21 mouse cellular contexts compared by ENCODE assay signal in genomic region chr1:110118862-110119261, GRCm38 (mm10).
"Had no signal": no experiment of that assay in that cellular context is flagged by ENCODE, and none has a peak within 500 bp of the region (broad histone marks: within the 10 kb centered on the region; RNA-seq: fewer than 3 reads in every experiment).

No protein-coding gene starts in this region.

- H3K27ac ChIP-seq: limb, embryonic 12.5 days; limb, embryonic 15.5 days; liver, embryonic 14.5 days; macrophage; midbrain, embryonic 15.5 days; neural tube, embryonic 13.5 days; stomach, embryonic 15.5 days had no signal

- H3K9ac ChIP-seq: limb, embryonic 12.5 days; limb, embryonic 15.5 days; liver, embryonic 14.5 days; liver, postnatal 0 days; lung, embryonic 14.5 days; midbrain, embryonic 15.5 days; neural tube, embryonic 13.5 days; stomach, embryonic 15.5 days had no signal

- H3K4me3 ChIP-seq: limb, embryonic 12.5 days; limb, embryonic 15.5 days; midbrain, embryonic 15.5 days; myocyte; neural tube, embryonic 13.5 days; stomach, embryonic 15.5 days had no signal

- H3K4me1 ChIP-seq: limb, embryonic 12.5 days; limb, embryonic 15.5 days; midbrain, embryonic 15.5 days; neural tube, embryonic 13.5 days; stomach, embryonic 15.5 days had no signal

- DNase-seq: kidney, adult 18-20 months; kidney, adult 9 months; kidney, postnatal 14 days; kidney, postnatal 4 days; left cerebral cortex, postnatal 4 days; liver, postnatal 0 days; lung, embryonic 14.5 days; retina, postnatal 1 day; right cerebral cortex, postnatal 25 days; spleen, adult 18-20 months; thymus, postnatal 36 days had no signal

- H3K9me3 ChIP-seq: limb, embryonic 12.5 days; limb, embryonic 15.5 days; midbrain, embryonic 15.5 days; neural tube, embryonic 13.5 days; stomach, embryonic 15.5 days had no signal

- H3K27me3 ChIP-seq: limb, embryonic 12.5 days; limb, embryonic 15.5 days; midbrain, embryonic 15.5 days; neural tube, embryonic 13.5 days; stomach, embryonic 15.5 days had no signal

- ATAC-seq: liver, postnatal 0 days; lung, postnatal 0 days; midbrain, embryonic 15.5 days had no signal

- H3K36me3 ChIP-seq: limb, embryonic 12.5 days; limb, embryonic 15.5 days; midbrain, embryonic 15.5 days; neural tube, embryonic 13.5 days; stomach, embryonic 15.5 days had no signal

- H3K4me2 ChIP-seq: limb, embryonic 12.5 days; limb, embryonic 15.5 days; liver, embryonic 11.5 days; lung, embryonic 14.5 days; midbrain, embryonic 15.5 days; neural tube, embryonic 13.5 days; stomach, embryonic 15.5 days had no signal
